Mouse (Mus musculus) E14TG2a.4 (cell line): Measurements from ENCODE around the gene Palmd.

Experiments used
- H3K27me3 ChIP-seq: 2 replicates; pipeline ENCODE4 v1.6.1; 2014; ENCODE audit warnings: low read length, control low read depth; ENCODE audit not compliant: insufficient read depth
- H3K36me3 ChIP-seq: 2 replicates; pipeline ENCODE4 v1.6.1; 2014; ENCODE audit warnings: low read length, control low read depth; ENCODE audit not compliant: insufficient read depth
- H3K4me1 ChIP-seq: replicated peaks from 2 replicates; pipeline ENCODE4 v1.6.1; 2014; ENCODE audit warnings: low read depth, low read length, control low read depth
- H3K4me3 ChIP-seq: replicated peaks from 2 replicates; pipeline ENCODE4 v1.5.1; 2014; ENCODE audit warnings: mild to moderate bottlenecking, low read length
- H3K9me3 ChIP-seq: 2 replicates; pipeline ENCODE4 v1.6.1; 2014; ENCODE audit warnings: low read length, control low read depth
- CTCF ChIP-seq: conservative IDR thresholded peaks from 2 replicates; pipeline ENCODE4 v1.5.1; 2014; ENCODE audit warnings: low read length
- NANOG ChIP-seq: IDR thresholded peaks from 2 replicates; pipeline ENCODE4 v1.6.1; 2014; ENCODE audit warnings: borderline replicate concordance, low read length, mixed read lengths
- POU5F1 ChIP-seq: IDR thresholded peaks from 2 replicates; pipeline ENCODE4 v1.6.1; 2014; ENCODE audit warnings: low read length, borderline replicate concordance

Palmd gene

GRCm38 (mm10) chr3:116968540-116968997 is at the start of gene Palmd:
Gene Palmd, minus strand, starts transcription at chr3:116968987.
- Histone ChIP-seq H3K4me3 (peak within 1 kb of the TSS; percentile 58), H3K36me3 (no peaks in the 10 kb centered on the region), H3K4me1 (peaks cover 4% of the 10 kb centered on the region; the same call in 1 of the 2 replicates), H3K27me3 (peaks cover 14% of the 10 kb centered on the region), H3K9me3 (no peaks in the 10 kb centered on the region)
- TF ChIP-seq POU5F1 (no peak), NANOG (no peak), CTCF (no peak)

- H3K4me1 ChIP-seq = no peaks in the 10 kb centered on the region
- H3K4me3 ChIP-seq = no peak overlapping the region
- H3K36me3 ChIP-seq = no peaks in the 10 kb centered on the region
- H3K27me3 ChIP-seq = no peaks in the 10 kb centered on the region
- H3K9me3 ChIP-seq = no peaks in the 10 kb centered on the region
- TF ChIP-seq CTCF = no peak
- no peak for TF ChIP-seq NANOG
- no peak for TF ChIP-seq POU5F1
Measured at GRCm38 (mm10) chr3:117010182-117010581, 41.4 kb upstream of the Palmd start.

GRCm38 (mm10) chr3:117007340-117007739 is 38.6 kb upstream of the Palmd start:
- H3K27me3 ChIP-seq = no peaks in the 10 kb centered on the region
- no peaks in the 10 kb centered on the region for H3K9me3 ChIP-seq
- no peak overlapping the region for H3K4me3 ChIP-seq
- H3K36me3 ChIP-seq = no peaks in the 10 kb centered on the region
- TF ChIP-seq CTCF = no peak
- TF ChIP-seq POU5F1 = no peak
- no peak for TF ChIP-seq NANOG
- H3K4me1 ChIP-seq = peaks cover 18% of the 10 kb centered on the region

GRCm38 (mm10) chr3:117006636-117007035 is 37.8 kb upstream of the Palmd start:
- TF ChIP-seq NANOG = no peak
- H3K27me3 ChIP-seq = no peaks in the 10 kb centered on the region
- H3K9me3 ChIP-seq = no peaks in the 10 kb centered on the region
- no peaks in the 10 kb centered on the region for H3K36me3 ChIP-seq
- no peak overlapping the region for H3K4me3 ChIP-seq
- peaks cover 22% of the 10 kb centered on the region for H3K4me1 ChIP-seq

- peaks cover 22% of the 10 kb centered on the region for H3K4me1 ChIP-seq
- TF ChIP-seq NANOG (no peak), CTCF (no peak), POU5F1 (no peak)
- H3K4me3 ChIP-seq = no peak overlapping the region
- H3K9me3 ChIP-seq = no peaks in the 10 kb centered on the region
- no peaks in the 10 kb centered on the region for H3K36me3 ChIP-seq
- H3K27me3 ChIP-seq = no peaks in the 10 kb centered on the region
Measured at GRCm38 (mm10) chr3:117003379-117003778, 34.6 kb upstream of the Palmd start.

- no peak for TF ChIP-seq NANOG
- no peak for TF ChIP-seq CTCF
- TF ChIP-seq POU5F1 = no peak
- Histone ChIP-seq H3K36me3 (no peaks in the 10 kb centered on the region), H3K9me3 (no peaks in the 10 kb centered on the region), H3K27me3 (no peaks in the 10 kb centered on the region), H3K4me3 (no peak overlapping the region), H3K4me1 (peaks cover 22% of the 10 kb centered on the region)
Measured at GRCm38 (mm10) chr3:117001686-117002485, 33.1 kb upstream of the Palmd start.

- Histone ChIP-seq H3K9me3 (no peaks in the 10 kb centered on the region), H3K4me1 (no peaks in the 10 kb centered on the region), H3K27me3 (no peaks in the 10 kb centered on the region), H3K36me3 (no peaks in the 10 kb centered on the region), H3K4me3 (no peak overlapping the region)
- TF ChIP-seq NANOG = no peak
- no peak for TF ChIP-seq CTCF
- no peak for TF ChIP-seq POU5F1
Measured at GRCm38 (mm10) chr3:116993011-116993410, 24.2 kb upstream of the Palmd start.

- Histone ChIP-seq H3K4me1 (no peaks in the 10 kb centered on the region), H3K27me3 (no peaks in the 10 kb centered on the region), H3K9me3 (no peaks in the 10 kb centered on the region), H3K36me3 (no peaks in the 10 kb centered on the region), H3K4me3 (no peak overlapping the region)
- TF ChIP-seq NANOG (no peak), POU5F1 (no peak), CTCF (no peak)
Measured at GRCm38 (mm10) chr3:116991180-116991579, 22.4 kb upstream of the Palmd start.

GRCm38 (mm10) chr3:116988221-116988620 is 19.4 kb upstream of the Palmd start:
- no peak for TF ChIP-seq NANOG
- no peak for TF ChIP-seq POU5F1
- no peak for TF ChIP-seq CTCF
- Histone ChIP-seq H3K9me3 (no peaks in the 10 kb centered on the region), H3K4me1 (no peaks in the 10 kb centered on the region), H3K4me3 (no peak overlapping the region), H3K27me3 (no peaks in the 10 kb centered on the region), H3K36me3 (no peaks in the 10 kb centered on the region)
